Mouse (Mus musculus): Measurements from ENCODE around the gene Tulp1. TPM values are rescaled to one million over a fixed set of nuclear protein-coding genes. Genes with fewer than 3 reads are reported as not detected.

Tulp1 gene
- total RNA-seq, 2 experiments from 2014 or later: not detected

- DNase-seq (ENCODE audit: low spot score): no peak
These were observed 49.3 kb downstream of the Tulp1 start for GRCm38 (mm10) chr17:28315611-28316160.

GRCm38 (mm10) chr17:28313880-28314225 is 51.2 kb downstream of the Tulp1 start:
- DNase-seq (ENCODE audit: low spot score): no peak

GRCm38 (mm10) chr17:28313212-28313879 is 51.7 kb downstream of the Tulp1 start, which contains the start of gene Fance:
Gene Fance, plus strand, starts transcription at chr17:28313519.
- DNase-seq (ENCODE audit: low spot score): peak; percentile 96

GRCm38 (mm10) chr17:28312232-28313211 is 52.5 kb downstream of the Tulp1 start:
- no peak for DNase-seq (ENCODE audit: low spot score)

GRCm38 (mm10) chr17:28311366-28312132 is 53.5 kb downstream of the Tulp1 start:
- no peak for DNase-seq (ENCODE audit: low spot score)

- no peak for DNase-seq (ENCODE audit: low spot score)
These were observed 54.2 kb downstream of the Tulp1 start for GRCm38 (mm10) chr17:28310831-28311230.

- peak; percentile 92 for DNase-seq (ENCODE audit: low spot score)
These were observed 56.5 kb downstream of the Tulp1 start for GRCm38 (mm10) chr17:28308297-28309195.

- DNase-seq (ENCODE audit: low spot score): no peak
These were observed 59.9 kb downstream of the Tulp1 start for GRCm38 (mm10) chr17:28305172-28305571.

Other genes with a start within 250 kb of the Tulp1 start
- gene Scube3, start 223.1 kb downstream of the Tulp1 start, total RNA-seq (2021): under 1 TPM; 0.16 to 0.26 TPM
- gene Zfp523, start 188.1 kb downstream of the Tulp1 start, total RNA-seq (2021): 10 to 100 TPM; 15.8 to 16.7 TPM
- 1 to 10 TPM; 1.1 to 1.9 TPM for gene Def6, start 157.4 kb downstream of the Tulp1 start, total RNA-seq (2021)
- gene Ppard, start 132.5 kb downstream of the Tulp1 start, total RNA-seq (2021): 10 to 100 TPM; 26.3 to 27.2 TPM
- 10 to 100 TPM; 10.3 to 11.2 TPM for gene Fance, start 51.7 kb downstream of the Tulp1 start, total RNA-seq (2021)
- gene Rpl10a, start 36.8 kb downstream of the Tulp1 start, total RNA-seq (2021): 100 to 1,000 TPM; 418 to 419 TPM
- gene Tead3, start 14.4 kb downstream of the Tulp1 start, total RNA-seq (2021): 1 to 10 TPM; 5.3 to 6.9 TPM
- gene Fkbp5, start 152.3 kb upstream of the Tulp1 start, total RNA-seq (2021): 10 to 100 TPM; 54.0 to 92.7 TPM
- not detected for gene Armc12, start 165.6 kb upstream of the Tulp1 start, total RNA-seq (2021)
- gene Clpsl2, start 184.2 kb upstream of the Tulp1 start, total RNA-seq (2021): not detected
- gene Clps, start 195.5 kb upstream of the Tulp1 start, total RNA-seq (2021): not detected
- not detected for gene Lhfpl5, start 210.4 kb upstream of the Tulp1 start, total RNA-seq (2021)

Data from gastrocnemius, adult 18-20 months (tissue).